Mouse (Mus musculus): Measurements from ENCODE around the gene Sept1. TPM values are rescaled to one million over a fixed set of nuclear protein-coding genes. Genes with fewer than 3 reads are reported as not detected.
A peak's percentile ranks its signal among the peaks of the same experiment; 100 is the strongest.

Gene Sept1
- 11.3 and 12.5 TPM in 2 replicates for polyA plus RNA-seq (2012; rRNA removed)

- peak within 1 kb of the TSS; percentile 77 for H3K27ac ChIP-seq (ENCODE audit: insufficient read depth, low read length)
- H3K4me1 ChIP-seq (ENCODE audit: control insufficient read depth, insufficient read depth, low read length), result peaks cover 8% of the 10 kb centered on the region; the same call in 1 of the 2 replicates
- TF ChIP-seq CTCF (IDR thresholded peaks at IDR 0.05; ENCODE audit: borderline replicate concordance, insufficient read depth, low read depth, low read length) (no peak), POLR2A (IDR thresholded peaks at IDR 0.05; ENCODE audit: borderline replicate concordance, insufficient read depth, low read length) (peak; percentile 66)
- DNase-seq, result peak; percentile 91
- peak within 1 kb of the TSS; percentile 86 for H3K4me3 ChIP-seq (replicated peaks; ENCODE audit: insufficient read depth, low read depth, low read length)
- H3K27me3 ChIP-seq (ENCODE audit: control insufficient read depth, insufficient read depth, low read length), result no peaks in the 10 kb centered on the region
- under 1% methylated on average over 64 of the region's 64 CpGs for WGBS
These were observed at the start of gene Sept1, which contains the start of gene Zfp553 for GRCm38 (mm10) chr7:127232622-127233367. Sept1 (minus strand) TSS chr7:127233130. Zfp553 (plus strand) TSS chr7:127233061.

GRCm38 (mm10) chr7:127282190-127282589 lies 49.3 kb upstream of the Sept1 start:
- DNase-seq, result no peak
- H3K4me3 ChIP-seq (replicated peaks; ENCODE audit: insufficient read depth, low read depth, low read length), result no peak overlapping the region
- H3K27ac ChIP-seq (ENCODE audit: insufficient read depth, low read length), result no peak overlapping the region
- no peak for TF ChIP-seq CTCF (IDR thresholded peaks at IDR 0.05; ENCODE audit: borderline replicate concordance, insufficient read depth, low read depth, low read length)
- no peak for TF ChIP-seq POLR2A (IDR thresholded peaks at IDR 0.05; ENCODE audit: borderline replicate concordance, insufficient read depth, low read length)
- H3K4me1 ChIP-seq (ENCODE audit: control insufficient read depth, insufficient read depth, low read length), result no peaks in the 10 kb centered on the region
- 86% methylated on average over 2 of the region's 2 CpGs for WGBS
- no peaks in the 10 kb centered on the region for H3K27me3 ChIP-seq (ENCODE audit: control insufficient read depth, insufficient read depth, low read length)

GRCm38 (mm10) chr7:127281114-127281513 lies 48.2 kb upstream of the Sept1 start:
- 70% methylated on average over 4 of the region's 4 CpGs for WGBS
- Histone ChIP-seq H3K27me3 (ENCODE audit: control insufficient read depth, insufficient read depth, low read length) (no peaks in the 10 kb centered on the region), H3K4me1 (ENCODE audit: control insufficient read depth, insufficient read depth, low read length) (no peaks in the 10 kb centered on the region), H3K4me3 (replicated peaks; ENCODE audit: insufficient read depth, low read depth, low read length) (no peak overlapping the region), H3K27ac (ENCODE audit: insufficient read depth, low read length) (no peak overlapping the region)
- no peak for TF ChIP-seq POLR2A (IDR thresholded peaks at IDR 0.05; ENCODE audit: borderline replicate concordance, insufficient read depth, low read length)
- no peak for TF ChIP-seq CTCF (IDR thresholded peaks at IDR 0.05; ENCODE audit: borderline replicate concordance, insufficient read depth, low read depth, low read length)
- DNase-seq, result no peak

GRCm38 (mm10) chr7:127280092-127280491 lies 47.2 kb upstream of the Sept1 start:
- no peak for DNase-seq
- no peak overlapping the region for H3K4me3 ChIP-seq (replicated peaks; ENCODE audit: insufficient read depth, low read depth, low read length)
- H3K27ac ChIP-seq (ENCODE audit: insufficient read depth, low read length), result no peak overlapping the region
- TF ChIP-seq POLR2A (IDR thresholded peaks at IDR 0.05; ENCODE audit: borderline replicate concordance, insufficient read depth, low read length) (no peak), CTCF (IDR thresholded peaks at IDR 0.05; ENCODE audit: borderline replicate concordance, insufficient read depth, low read depth, low read length) (no peak)
- H3K27me3 ChIP-seq (ENCODE audit: control insufficient read depth, insufficient read depth, low read length), result no peaks in the 10 kb centered on the region
- WGBS, result 64% methylated on average over 3 of the region's 3 CpGs
- no peaks in the 10 kb centered on the region for H3K4me1 ChIP-seq (ENCODE audit: control insufficient read depth, insufficient read depth, low read length)

- 13% methylated on average over 8 of the region's 8 CpGs for WGBS
- no peaks in the 10 kb centered on the region for H3K27me3 ChIP-seq (ENCODE audit: control insufficient read depth, insufficient read depth, low read length)
- TF ChIP-seq POLR2A (IDR thresholded peaks at IDR 0.05; ENCODE audit: borderline replicate concordance, insufficient read depth, low read length) (no peak), CTCF (IDR thresholded peaks at IDR 0.05; ENCODE audit: borderline replicate concordance, insufficient read depth, low read depth, low read length) (no peak)
- H3K27ac ChIP-seq (ENCODE audit: insufficient read depth, low read length), result no peak overlapping the region
- no peaks in the 10 kb centered on the region for H3K4me1 ChIP-seq (ENCODE audit: control insufficient read depth, insufficient read depth, low read length)
- no peak overlapping the region for H3K4me3 ChIP-seq (replicated peaks; ENCODE audit: insufficient read depth, low read depth, low read length)
- DNase-seq, result no peak
These were observed 45.4 kb upstream of the Sept1 start for GRCm38 (mm10) chr7:127278311-127278710.

GRCm38 (mm10) chr7:127276519-127276961 lies 43.6 kb upstream of the Sept1 start:
- TF ChIP-seq POLR2A (IDR thresholded peaks at IDR 0.05; ENCODE audit: borderline replicate concordance, insufficient read depth, low read length) (no peak), CTCF (IDR thresholded peaks at IDR 0.05; ENCODE audit: borderline replicate concordance, insufficient read depth, low read depth, low read length) (no peak)
- no peak for DNase-seq
- Histone ChIP-seq H3K27me3 (ENCODE audit: control insufficient read depth, insufficient read depth, low read length) (no peaks in the 10 kb centered on the region), H3K4me1 (ENCODE audit: control insufficient read depth, insufficient read depth, low read length) (no peaks in the 10 kb centered on the region), H3K27ac (ENCODE audit: insufficient read depth, low read length) (no peak overlapping the region), H3K4me3 (replicated peaks; ENCODE audit: insufficient read depth, low read depth, low read length) (no peak overlapping the region)
- WGBS, result 73% methylated on average over 5 of the region's 5 CpGs

GRCm38 (mm10) chr7:127273925-127274789 lies 41.2 kb upstream of the Sept1 start, which contains the start of gene Sephs2:
Sephs2 (minus strand) TSS chr7:127274055.
- H3K4me3 ChIP-seq (replicated peaks; ENCODE audit: insufficient read depth, low read depth, low read length), result peak within 1 kb of the TSS; percentile 76
- H3K27ac ChIP-seq (ENCODE audit: insufficient read depth, low read length), result peak within 1 kb of the TSS; percentile 60
- TF ChIP-seq CTCF (IDR thresholded peaks at IDR 0.05; ENCODE audit: borderline replicate concordance, insufficient read depth, low read depth, low read length) (no peak), POLR2A (IDR thresholded peaks at IDR 0.05; ENCODE audit: borderline replicate concordance, insufficient read depth, low read length) (peak; percentile 99)
- no peaks in the 10 kb centered on the region for H3K27me3 ChIP-seq (ENCODE audit: control insufficient read depth, insufficient read depth, low read length)
- H3K4me1 ChIP-seq (ENCODE audit: control insufficient read depth, insufficient read depth, low read length), result peaks cover 9% of the 10 kb centered on the region
- WGBS, result under 1% methylated on average over 39 of the region's 39 CpGs
- DNase-seq, result peak; percentile 96 to 99

Measured in cerebellum, adult 2 months (tissue).